Mouse (Mus musculus) cortical plate, adult 2 months (tissue): ENCODE measurements at regions not wholly inside any gene's neighbourhood (a gene's known extent, or its start where the extent isn't known, plus 50 kb on each side); places are given as distances from the start of the nearest gene placed in this dataset.

ENCODE experiments used
- H3K27ac ChIP-seq: fragments of 200-500 bp; 2 replicates; pipeline ENCODE4 v1.5.1; 2012; ENCODE audit warnings: low read length, control low read depth, inconsistent platforms; ENCODE audit not compliant: insufficient read depth
- H3K4me1 ChIP-seq: fragments of 200-500 bp; 2 replicates; pipeline ENCODE4 v1.6.1; 2011; ENCODE audit warnings: low read length; ENCODE audit not compliant: control insufficient read depth, insufficient read depth
- H3K4me3 ChIP-seq: fragments of 200-500 bp; 2 replicates; pipeline ENCODE4 v1.5.1; 2011; ENCODE audit warnings: mild to moderate bottlenecking, low read length, control low read depth; ENCODE audit not compliant: insufficient read depth
- CTCF ChIP-seq: fragments of 200-500 bp; IDR thresholded peaks from 2 replicates; pipeline ENCODE4 v1.5.1; 2011; ENCODE audit warnings: mild to moderate bottlenecking, control low read depth, low read length; ENCODE audit not compliant: insufficient read depth; ENCODE audit errors: extremely low read depth
- POLR2A ChIP-seq: fragments of 200-500 bp; IDR thresholded peaks from 2 replicates; pipeline ENCODE4 v1.6.1; 2011; ENCODE audit warnings: mild to moderate bottlenecking, low read length, control low read depth; ENCODE audit not compliant: insufficient read depth; ENCODE audit errors: extremely low read depth

DNA sequence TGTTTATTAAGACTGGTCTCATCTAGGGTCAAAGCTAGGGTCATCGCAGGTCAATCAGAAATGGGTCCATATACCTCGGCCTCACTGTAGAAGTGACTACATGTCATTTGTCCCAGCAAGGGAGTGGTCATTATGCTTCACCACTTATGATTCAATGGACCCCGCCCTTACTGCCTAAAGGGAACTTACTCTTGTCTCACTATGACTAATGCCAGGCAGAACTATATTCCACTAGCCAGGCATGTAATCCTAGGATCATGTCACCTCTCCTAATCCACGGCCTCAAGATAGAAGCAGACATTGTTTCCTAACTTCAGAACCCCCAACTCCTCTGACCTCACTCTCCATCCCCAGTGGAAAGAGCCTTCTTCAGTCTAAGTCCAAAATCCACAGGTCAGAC, 108.3 kb downstream of the Atp6ap1l start:
- no peak overlapping the region for H3K4me3 ChIP-seq
- TF ChIP-seq POLR2A (no peak), CTCF (no peak)
- H3K27ac ChIP-seq = no peak overlapping the region
- H3K4me1 ChIP-seq = no peaks in the 10 kb centered on the region

- no peaks in the 10 kb centered on the region for H3K4me1 ChIP-seq
- no peak overlapping the region for H3K4me3 ChIP-seq
- TF ChIP-seq CTCF (no peak), POLR2A (no peak)
- H3K27ac ChIP-seq = no peak overlapping the region
Measured at GRCm38 (mm10) chr13:90782435-90782834, 122.7 kb downstream of the Atp6ap1l start.

GRCm38 (mm10) chr13:90781974-90782373, 123.2 kb downstream of the Atp6ap1l start:
- Histone ChIP-seq H3K27ac (no peak overlapping the region), H3K4me1 (no peaks in the 10 kb centered on the region), H3K4me3 (no peak overlapping the region)
- no peak for TF ChIP-seq POLR2A
- TF ChIP-seq CTCF = no peak

- H3K4me3 ChIP-seq = no peak overlapping the region
- no peak overlapping the region for H3K27ac ChIP-seq
- no peaks in the 10 kb centered on the region for H3K4me1 ChIP-seq
- TF ChIP-seq CTCF (no peak), POLR2A (no peak)
Measured at GRCm38 (mm10) chr13:90777952-90778298, 127.2 kb downstream of the Atp6ap1l start.

- no peak for TF ChIP-seq POLR2A
- no peak for TF ChIP-seq CTCF
- H3K4me3 ChIP-seq = no peak overlapping the region
- no peaks in the 10 kb centered on the region for H3K4me1 ChIP-seq
- H3K27ac ChIP-seq = no peak overlapping the region
Measured at GRCm38 (mm10) chr13:90777123-90777951, 127.8 kb downstream of the Atp6ap1l start.

DNA sequence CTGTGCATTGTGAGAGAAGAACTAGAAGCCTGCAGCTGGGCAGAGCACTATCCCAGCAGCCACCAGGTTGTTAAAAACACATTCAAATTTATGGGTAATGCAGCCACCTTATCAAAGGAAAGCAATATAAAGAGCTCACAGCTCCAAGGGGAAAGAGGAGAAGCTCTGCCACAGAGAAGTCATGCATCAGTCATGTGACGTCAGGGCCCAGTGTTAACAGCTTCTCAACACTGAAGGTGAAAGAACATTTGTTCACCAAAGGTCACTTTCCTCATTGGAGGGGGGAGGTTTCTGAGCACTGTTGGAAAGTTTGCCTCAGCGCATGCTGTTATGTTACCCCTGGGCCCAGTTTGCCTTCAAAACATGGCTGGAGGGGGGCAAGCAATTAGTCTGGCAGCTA, 143.0 kb downstream of the Atp6ap1l start:
- Histone ChIP-seq H3K4me1 (no peaks in the 10 kb centered on the region), H3K27ac (no peak overlapping the region), H3K4me3 (no peak overlapping the region)
- TF ChIP-seq POLR2A (no peak), CTCF (no peak)

GRCm38 (mm10) chr13:90760516-90761050, 144.6 kb downstream of the Atp6ap1l start:
- no peaks in the 10 kb centered on the region for H3K4me1 ChIP-seq
- H3K27ac ChIP-seq = no peak overlapping the region
- TF ChIP-seq CTCF = no peak
- no peak for TF ChIP-seq POLR2A
- H3K4me3 ChIP-seq = no peak overlapping the region

- TF ChIP-seq CTCF (no peak), POLR2A (no peak)
- no peak overlapping the region for H3K27ac ChIP-seq
- no peak overlapping the region for H3K4me3 ChIP-seq
- no peaks in the 10 kb centered on the region for H3K4me1 ChIP-seq
Measured at GRCm38 (mm10) chr13:90754451-90754850, 150.7 kb downstream of the Atp6ap1l start.

DNA sequence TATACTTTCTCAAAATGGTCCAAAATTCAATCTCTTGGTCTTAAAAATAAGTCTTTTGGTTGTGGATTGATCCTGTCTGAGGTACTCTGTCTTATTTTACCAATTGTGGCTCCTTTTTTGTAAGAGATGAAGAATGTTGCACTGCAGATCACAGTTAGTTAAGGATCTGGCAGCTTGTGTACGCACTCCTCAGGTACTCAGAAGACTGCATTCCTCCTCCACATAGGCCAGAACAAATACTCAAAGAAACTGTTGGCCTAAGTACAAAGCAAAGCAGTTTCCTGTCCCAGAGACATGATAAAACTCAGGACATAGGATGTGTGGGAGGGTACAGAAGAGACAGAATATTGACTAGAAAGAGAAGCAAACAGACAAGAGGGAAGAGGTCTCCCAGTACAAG, 155.4 kb downstream of the Atp6ap1l start:
- Histone ChIP-seq H3K27ac (no peak overlapping the region), H3K4me1 (no peaks in the 10 kb centered on the region), H3K4me3 (no peak overlapping the region)
- TF ChIP-seq POLR2A (no peak), CTCF (no peak)

DNA sequence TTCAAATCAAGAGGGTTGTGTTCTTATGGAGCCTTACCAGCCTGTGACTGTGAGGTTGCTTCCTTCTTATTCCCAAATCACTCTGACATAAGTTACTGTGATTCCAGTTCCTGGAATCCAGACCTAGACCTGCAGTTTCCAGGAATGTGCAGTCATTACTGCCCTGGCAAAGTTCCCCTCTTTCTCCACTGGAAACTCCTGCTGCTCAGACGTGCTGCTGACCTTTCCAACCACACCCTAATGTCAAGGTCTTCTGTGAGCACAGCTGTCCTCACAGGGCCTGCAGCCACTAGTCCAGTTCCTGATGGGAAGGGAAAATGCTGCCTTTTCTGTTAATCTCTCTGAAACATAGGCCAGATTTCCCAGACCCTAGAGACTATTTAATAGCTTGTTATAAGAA, 160.1 kb downstream of the Atp6ap1l start:
- Histone ChIP-seq H3K4me1 (no peaks in the 10 kb centered on the region), H3K27ac (no peak overlapping the region), H3K4me3 (no peak overlapping the region)
- TF ChIP-seq POLR2A (no peak), CTCF (no peak)
